Mouse (Mus musculus) retina, embryonic 14.5 days (tissue): Measurements from ENCODE around the gene Enkur.

Source experiments
- DNase-seq: peaks from one replicate; pipeline ENCODE4 v3.0.0-alpha.2; 2015; ENCODE audit warnings: low spot score

Gene Enkur

GRCm38 (mm10) chr2:21187576-21187975, 17.6 kb downstream of the Enkur start:
- peak; percentile 48 for DNase-seq

- no peak for DNase-seq
Measured at GRCm38 (mm10) chr2:21182811-21183210, 22.4 kb downstream of the Enkur start.

- no peak for DNase-seq
Measured at GRCm38 (mm10) chr2:21179136-21179535, 26.0 kb downstream of the Enkur start.

- DNase-seq = no peak
Measured at GRCm38 (mm10) chr2:21172797-21173196, 32.4 kb downstream of the Enkur start.

GRCm38 (mm10) chr2:21167916-21168315, 37.2 kb downstream of the Enkur start:
- DNase-seq = no peak

GRCm38 (mm10) chr2:21164296-21164695, 40.9 kb downstream of the Enkur start:
- DNase-seq = no peak

GRCm38 (mm10) chr2:21153469-21153868, 51.7 kb downstream of the Enkur start:
- DNase-seq = no peak

GRCm38 (mm10) chr2:21147169-21147568, 58.0 kb downstream of the Enkur start:
- DNase-seq = no peak

- no peak for DNase-seq
Measured at GRCm38 (mm10) chr2:21146486-21146885, 58.7 kb downstream of the Enkur start.

GRCm38 (mm10) chr2:21142616-21143015, 62.5 kb downstream of the Enkur start:
- no peak for DNase-seq

- DNase-seq = peak; percentile 76
Measured at GRCm38 (mm10) chr2:21142204-21142580, 63.0 kb downstream of the Enkur start.

- peak; percentile 73 for DNase-seq
Measured at GRCm38 (mm10) chr2:21141520-21142203, 63.5 kb downstream of the Enkur start.

- DNase-seq = no peak
Measured at GRCm38 (mm10) chr2:21141189-21141519, 64.0 kb downstream of the Enkur start.
